30 mouse cellular contexts compared by ENCODE assay signal in the genomic region with DNA sequence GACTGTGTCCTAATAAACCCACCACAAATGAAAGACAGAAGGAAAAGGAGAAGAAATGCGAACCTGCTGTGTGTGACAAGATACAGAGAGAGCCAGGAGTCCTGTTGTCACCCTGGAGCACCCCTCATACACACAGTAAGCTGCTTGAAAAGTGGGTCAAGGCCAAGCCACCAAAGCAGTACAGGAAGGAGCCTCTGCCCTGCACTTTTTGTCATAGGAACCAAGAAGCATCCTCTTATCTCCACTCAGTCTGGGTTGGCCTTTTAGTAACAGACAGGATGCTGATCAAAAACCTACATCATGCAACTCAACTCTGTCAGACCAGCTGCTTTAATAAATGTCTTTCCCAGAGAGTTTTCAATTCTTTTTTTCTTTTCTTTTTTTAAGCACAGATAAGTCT. TPM values are rescaled to one million over a fixed set of nuclear protein-coding genes. Genes with fewer than 3 reads are reported as not detected.
"Had no signal": no experiment of that assay in that cellular context is flagged by ENCODE, and none has a peak within 500 bp of the region (broad histone marks: within the 10 kb centered on the region; RNA-seq: fewer than 3 reads in every experiment).

No protein-coding gene starts in this region.

- H3K27ac ChIP-seq: heart, embryonic 10.5 days; heart, embryonic 13.5 days; heart, embryonic 15.5 days; hindbrain, embryonic 13.5 days; hindbrain, embryonic 15.5 days; hindbrain, postnatal 0 days; intestine, embryonic 15.5 days; layer of hippocampus, adult 2 months; left cerebral cortex, adult 2 months; limb, embryonic 10.5 days; limb, embryonic 12.5 days had no signal

- H3K9ac ChIP-seq: heart, embryonic 13.5 days; heart, embryonic 15.5 days; hindbrain, embryonic 13.5 days; hindbrain, embryonic 15.5 days; intestine, embryonic 15.5 days; limb, embryonic 12.5 days had no signal

- H3K27me3 ChIP-seq: heart, embryonic 15.5 days; hindbrain, embryonic 13.5 days; hindbrain, embryonic 15.5 days; intestine, embryonic 15.5 days had no signal

- H3K36me3 ChIP-seq: heart, embryonic 10.5 days; heart, embryonic 13.5 days; heart, embryonic 15.5 days; hindbrain, embryonic 13.5 days; hindbrain, embryonic 15.5 days; intestine, embryonic 15.5 days; limb, embryonic 10.5 days; limb, embryonic 12.5 days had no signal

- H3K4me3 ChIP-seq: heart, embryonic 10.5 days; heart, embryonic 13.5 days; heart, embryonic 15.5 days; hindbrain, embryonic 13.5 days; hindbrain, embryonic 15.5 days; intestine, embryonic 15.5 days; layer of hippocampus, adult 2 months; left cerebral cortex, adult 2 months; limb, embryonic 10.5 days; limb, embryonic 12.5 days had no signal

- H3K4me1 ChIP-seq: heart, embryonic 10.5 days; heart, embryonic 13.5 days; heart, embryonic 15.5 days; hindbrain, embryonic 13.5 days; hindbrain, embryonic 15.5 days; intestine, embryonic 15.5 days; limb, embryonic 10.5 days; limb, embryonic 12.5 days had no signal

- H3K4me2 ChIP-seq: heart, embryonic 13.5 days; heart, embryonic 15.5 days; hindbrain, embryonic 13.5 days; hindbrain, embryonic 15.5 days; intestine, embryonic 15.5 days; limb, embryonic 12.5 days; liver, embryonic 11.5 days had no signal

- H3K9me3 ChIP-seq: heart, embryonic 10.5 days; heart, embryonic 13.5 days; heart, embryonic 15.5 days; hindbrain, embryonic 13.5 days; hindbrain, embryonic 15.5 days; intestine, embryonic 15.5 days; limb, embryonic 10.5 days; limb, embryonic 12.5 days had no signal

- ATAC-seq: hindbrain, postnatal 0 days; intestine, embryonic 15.5 days; intestine, postnatal 0 days had no signal

- DNase-seq: gastrocnemius, postnatal 14 days; gastrocnemius, postnatal 36 days; heart, adult 18-20 months; heart, postnatal 14 days; heart, postnatal 36 days; kidney, adult 18-20 months; kidney, adult 8-10 months; kidney, postnatal 10 days; kidney, postnatal 25 days; kidney, postnatal 4 days; liver had no signal

RNA-seq across cellular contexts. Expression of gene Il5, which starts 0.9 kb away (rescaled TPM):
- polyA plus RNA-seq: gonadal fat pad, adult 2 months; heart, embryonic 10.5 days; heart, embryonic 13.5 days; heart, embryonic 15.5 days; hindbrain, embryonic 11.5 days; hindbrain, embryonic 13.5 days; hindbrain, embryonic 15.5 days; hindbrain, postnatal 0 days; intestine, embryonic 15.5 days; intestine, postnatal 0 days; kidney, embryonic 14.5 days; kidney, embryonic 16.5 days; limb, embryonic 10.5 days; limb, embryonic 12.5 days; limb, embryonic 14.5 days; liver, embryonic 11.5 days had no signal

RNA-seq across cellular contexts. Expression of gene Gm17334, which starts 53.3 kb away (rescaled TPM):
- polyA plus RNA-seq: heart, embryonic 10.5 days; heart, embryonic 15.5 days; heart, postnatal 0 days; hindbrain, embryonic 11.5 days; hindbrain, embryonic 13.5 days; hindbrain, embryonic 15.5 days; hindbrain, postnatal 0 days; kidney, embryonic 14.5 days; limb, embryonic 10.5 days; liver, embryonic 11.5 days had no signal
